Mouse (Mus musculus) small intestine, adult 2 months (tissue): ENCODE results near the gene Slc2a1.

Experiments used
- CTCF ChIP-seq: fragments of 200-500 bp; IDR thresholded peaks from 2 replicates; pipeline ENCODE4 v1.5.1; 2012; ENCODE audit warnings: low read depth, mild to moderate bottlenecking, control low read depth, inconsistent platforms, low read length, moderate library complexity, mixed read lengths; ENCODE audit not compliant: insufficient replicate concordance, insufficient read length; ENCODE audit errors: extremely low read depth
- POLR2A ChIP-seq: fragments of 200-500 bp; IDR thresholded peaks from 2 replicates; pipeline ENCODE4 v1.6.1; 2012; ENCODE audit warnings: low read depth, mild to moderate bottlenecking, control low read depth, inconsistent platforms, low read length, moderate library complexity

GRCm38 (mm10) chr4:119138776-119139175, 30.3 kb downstream of the Slc2a1 start:
- TF ChIP-seq CTCF (no peak), POLR2A (no peak)
